Mouse (Mus musculus): ENCODE data around the gene Txnip. TPM values are rescaled to one million over a fixed set of nuclear protein-coding genes. Genes with fewer than 3 reads are reported as not detected.

Gene Txnip
- polyA plus RNA-seq, 1 experiment from 2014 or later: 146 TPM

DNA sequence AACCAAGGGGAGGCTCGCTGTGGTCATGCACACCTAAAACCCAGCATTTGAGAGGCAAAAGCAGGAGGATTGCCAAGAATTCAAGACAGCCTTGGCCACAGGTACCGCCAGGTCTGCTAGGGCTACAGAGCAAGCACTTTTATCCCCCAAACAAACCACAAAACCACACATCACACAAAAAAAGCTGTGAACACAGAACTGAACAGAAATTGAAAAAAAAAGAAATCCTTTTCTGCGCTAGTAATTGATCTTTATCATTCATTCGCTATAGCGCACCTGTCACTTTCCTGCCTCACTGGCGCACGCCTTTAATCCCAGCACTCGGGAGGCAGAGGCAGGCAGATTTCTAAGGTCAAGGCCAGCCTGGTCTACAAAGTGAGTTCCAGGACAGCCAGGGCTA lies 5.5 kb downstream of the Txnip start:
- H3K4me2 ChIP-seq (replicated peaks): no peak overlapping the region
- 90% methylated on average over 8 of the region's 8 CpGs for WGBS
- H3K4me3 ChIP-seq (replicated peaks): no peak overlapping the region
- peak overlapping the region; percentile 29; the same call in 1 of the 2 replicates for H3K27ac ChIP-seq
- peaks cover 40% of the 10 kb centered on the region for H3K4me1 ChIP-seq (replicated peaks)
- no peaks in the 10 kb centered on the region for H3K9me3 ChIP-seq
- H3K9ac ChIP-seq: no peak overlapping the region
- no peaks in the 10 kb centered on the region for H3K27me3 ChIP-seq (replicated peaks)
- ATAC-seq: no peak
- peaks cover 9% of the 10 kb centered on the region; the same call in 1 of the 2 replicates for H3K36me3 ChIP-seq

DNA sequence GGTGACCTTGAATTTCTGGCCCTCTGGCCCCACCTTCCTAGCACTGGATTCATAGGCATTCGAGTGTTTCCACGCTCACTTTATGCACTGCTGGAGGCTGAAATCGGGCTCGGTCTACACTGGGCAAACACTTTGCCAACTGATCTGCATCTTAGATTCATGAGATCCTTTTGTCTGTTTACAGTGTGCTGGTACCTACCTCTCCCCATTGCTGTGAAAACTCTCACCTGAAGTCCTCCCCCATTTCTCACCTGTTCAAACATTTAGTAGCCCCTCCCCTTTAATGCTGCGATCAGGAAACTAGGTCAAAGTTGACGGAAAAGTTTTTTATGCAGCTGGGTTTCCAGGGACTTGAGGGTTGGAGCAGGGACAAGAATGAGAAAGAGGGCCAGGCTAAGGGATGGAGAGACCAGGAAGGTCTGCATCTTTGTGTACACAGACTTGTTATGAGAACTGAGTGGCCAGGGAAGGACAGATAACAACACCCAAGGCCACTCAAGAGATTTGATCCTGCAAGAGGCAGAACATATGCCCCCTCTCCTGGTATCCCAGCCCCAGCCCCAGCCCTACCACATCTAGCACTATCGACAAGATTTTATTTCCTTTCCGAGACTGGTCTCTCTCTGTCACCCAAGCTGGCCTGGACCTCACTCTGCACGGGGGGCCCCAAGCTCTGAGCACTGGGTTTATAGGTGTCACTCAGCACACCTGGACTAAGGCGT lies 6.3 kb downstream of the Txnip start:
- H3K9me3 ChIP-seq: no peaks in the 10 kb centered on the region
- peaks cover 40% of the 10 kb centered on the region for H3K4me1 ChIP-seq (replicated peaks)
- peak overlapping the region; percentile 27 for H3K4me2 ChIP-seq (replicated peaks)
- H3K4me3 ChIP-seq (replicated peaks): no peak overlapping the region
- no peak overlapping the region for H3K9ac ChIP-seq
- peak overlapping the region; percentile 81 for H3K27ac ChIP-seq
- H3K27me3 ChIP-seq (replicated peaks): no peaks in the 10 kb centered on the region
- ATAC-seq: peak; percentile 52
- WGBS: 39% methylated on average over 10 of the region's 10 CpGs
- peaks cover 9% of the 10 kb centered on the region; the same call in 1 of the 2 replicates for H3K36me3 ChIP-seq

DNA sequence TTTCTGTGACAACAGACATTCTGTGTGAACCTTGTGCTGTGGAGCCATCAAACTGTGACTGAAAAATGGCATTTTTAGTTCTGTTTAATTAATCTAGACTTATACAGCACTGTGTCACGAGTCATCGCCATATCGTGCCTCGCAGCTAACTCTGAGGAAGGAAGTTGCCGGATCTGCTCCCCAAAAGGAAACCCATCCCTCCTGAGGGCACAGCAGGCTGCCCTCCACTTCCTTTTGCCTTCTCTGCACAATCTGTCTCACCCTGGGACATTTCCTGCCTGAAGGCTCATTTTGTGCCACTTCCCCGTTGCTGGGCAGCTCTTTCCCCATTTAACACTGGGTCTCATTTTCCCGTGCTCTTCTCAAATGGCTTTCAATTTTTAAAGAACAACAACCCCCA lies 6.9 kb downstream of the Txnip start:
- no peak; the same call in none of the 2 replicates for ATAC-seq
- no peak overlapping the region for H3K9ac ChIP-seq

DNA sequence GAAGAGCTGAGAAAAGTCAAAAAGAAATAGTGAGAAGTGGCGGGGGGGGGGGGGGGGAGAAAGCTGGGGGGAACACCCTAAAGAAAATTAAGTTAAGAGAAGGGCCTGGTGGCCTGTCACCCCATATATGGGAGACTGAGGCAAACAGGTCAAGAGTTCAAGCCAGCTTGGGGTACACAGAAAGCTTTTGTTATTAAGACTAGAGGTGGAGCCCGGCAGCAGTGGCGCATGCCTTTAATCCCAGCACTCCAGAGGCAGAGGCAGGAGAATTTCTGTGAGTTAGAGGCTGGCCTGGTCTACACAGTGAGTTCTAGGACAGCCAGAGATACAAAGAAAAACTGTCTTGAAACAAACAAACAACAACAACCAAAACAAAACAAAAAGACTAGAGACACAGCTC lies 7.3 kb downstream of the Txnip start:
- Histone ChIP-seq H3K36me3 (peaks cover 9% of the 10 kb centered on the region; the same call in 1 of the 2 replicates), H3K9me3 (no peaks in the 10 kb centered on the region), H3K4me3 (replicated peaks) (no peak overlapping the region), H3K4me2 (replicated peaks) (no peak overlapping the region), H3K27ac (peak overlapping the region; percentile 81; the same call in 1 of the 2 replicates), H3K27me3 (replicated peaks) (no peaks in the 10 kb centered on the region), H3K9ac (no peak overlapping the region), H3K4me1 (replicated peaks) (peaks cover 33% of the 10 kb centered on the region)
- WGBS: 84% methylated on average over 2 of the region's 3 CpGs
- ATAC-seq: no peak

More for the DNA sequence above, 6.9 kb downstream of the Txnip start:
- H3K36me3 ChIP-seq: peaks cover 9% of the 10 kb centered on the region; the same call in 1 of the 2 replicates
- no peaks in the 10 kb centered on the region for H3K27me3 ChIP-seq (replicated peaks)
- H3K4me2 ChIP-seq (replicated peaks): peak overlapping the region; percentile 27
- peaks cover 38% of the 10 kb centered on the region for H3K4me1 ChIP-seq (replicated peaks)
- H3K9me3 ChIP-seq: no peaks in the 10 kb centered on the region
- 43% methylated on average over 7 of the region's 7 CpGs for WGBS
- H3K4me3 ChIP-seq (replicated peaks): no peak overlapping the region
- H3K27ac ChIP-seq: peak overlapping the region; percentile 81

DNA sequence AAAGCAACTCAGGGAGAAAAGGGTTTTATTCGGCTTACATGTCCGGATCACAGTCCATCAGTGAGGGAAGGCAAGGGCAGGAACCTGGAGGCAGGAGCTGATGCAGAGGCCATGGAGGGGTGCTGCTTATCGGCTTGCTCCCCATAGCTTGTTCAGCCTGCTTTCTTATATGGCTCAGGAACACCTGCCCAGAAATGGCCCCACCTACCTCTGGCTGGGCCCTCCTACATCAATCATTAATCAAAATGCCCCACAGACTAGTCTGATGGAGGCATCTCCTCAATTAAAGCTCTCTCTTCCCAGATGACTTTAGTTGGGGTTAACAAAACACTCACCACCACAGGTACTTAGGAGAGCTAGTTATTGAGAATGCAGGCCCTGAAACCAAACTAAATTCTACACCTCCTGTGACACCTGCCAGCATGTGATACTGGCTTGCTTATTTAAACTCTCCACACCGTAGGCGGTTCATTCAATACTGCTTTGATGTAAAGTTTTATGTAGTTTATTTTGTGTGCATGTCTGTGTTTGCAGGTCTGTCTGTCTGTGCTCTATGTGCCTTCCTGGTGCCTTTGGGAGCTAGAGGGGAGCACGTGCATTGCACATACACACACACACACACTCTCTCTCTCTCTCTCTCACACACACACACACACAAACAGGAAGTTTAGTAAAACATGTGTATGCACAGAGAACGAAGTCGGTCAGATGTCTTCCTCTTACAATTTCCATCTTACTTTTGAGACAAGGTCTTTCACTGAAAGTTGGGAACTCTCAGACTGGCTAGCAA lies 9.1 kb downstream of the Txnip start:
- no peak overlapping the region for H3K9ac ChIP-seq
- no peak overlapping the region for H3K27ac ChIP-seq
- ATAC-seq: no peak
- H3K4me2 ChIP-seq (replicated peaks): no peak overlapping the region
- WGBS: 73% methylated on average over 8 of the region's 8 CpGs
- peaks cover 18% of the 10 kb centered on the region for H3K4me1 ChIP-seq (replicated peaks)
- H3K27me3 ChIP-seq (replicated peaks): no peaks in the 10 kb centered on the region
- H3K9me3 ChIP-seq: no peaks in the 10 kb centered on the region
- H3K4me3 ChIP-seq (replicated peaks): no peak overlapping the region
- no peaks in the 10 kb centered on the region for H3K36me3 ChIP-seq

DNA sequence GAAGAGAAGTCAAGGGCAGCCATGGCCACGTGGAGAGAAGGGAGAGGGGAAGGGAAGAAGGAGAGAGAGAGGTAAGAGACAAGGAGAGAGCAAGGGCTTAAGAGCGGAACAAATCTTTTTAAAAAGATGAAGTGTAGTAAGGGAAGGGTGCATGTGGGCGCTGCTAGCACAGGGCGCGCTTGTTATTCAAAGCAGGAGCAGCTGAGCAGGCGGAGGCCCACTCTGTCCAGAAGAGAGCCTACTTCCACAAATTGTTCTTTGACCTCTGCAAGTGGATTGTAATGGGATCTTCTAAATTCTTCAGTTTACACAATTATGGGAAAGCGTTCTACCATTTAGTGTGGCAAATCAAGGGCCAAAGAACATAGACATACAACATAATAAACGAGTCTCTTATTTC lies 10.8 kb downstream of the Txnip start:
- WGBS: 79% methylated on average over 8 of the region's 8 CpGs

DNA sequence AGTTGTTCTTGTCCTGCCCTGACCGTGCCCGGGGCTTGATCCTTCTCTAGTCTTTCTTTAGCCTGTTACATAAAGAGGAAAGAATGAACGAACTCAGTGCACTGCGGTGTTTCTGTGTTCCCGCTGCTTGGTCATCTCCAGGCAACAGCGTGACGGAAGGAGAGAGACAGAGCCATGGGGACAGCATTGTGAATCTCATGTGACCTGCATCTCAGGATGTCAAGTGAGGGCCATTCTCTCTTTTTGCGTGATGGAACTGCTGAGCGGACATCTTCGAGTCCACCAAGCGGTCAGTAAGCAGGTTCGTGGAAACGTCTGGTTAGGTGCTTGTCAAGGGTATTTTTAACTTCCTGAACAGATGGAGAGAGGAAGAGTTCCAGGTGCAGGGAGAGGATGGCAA lies 11.7 kb downstream of the Txnip start:
- WGBS: 91% methylated on average over 13 of the region's 13 CpGs
- H3K27me3 ChIP-seq (replicated peaks): no peaks in the 10 kb centered on the region
- no peak for ATAC-seq
- H3K9me3 ChIP-seq: no peaks in the 10 kb centered on the region
- no peak overlapping the region for H3K9ac ChIP-seq
- no peak overlapping the region for H3K4me2 ChIP-seq (replicated peaks)
- no peaks in the 10 kb centered on the region for H3K36me3 ChIP-seq
- no peak overlapping the region for H3K27ac ChIP-seq
- no peak overlapping the region for H3K4me3 ChIP-seq (replicated peaks)
- H3K4me1 ChIP-seq (replicated peaks): peaks cover 6% of the 10 kb centered on the region

More for the DNA sequence above, 10.8 kb downstream of the Txnip start:
- no peak for ATAC-seq
- Histone ChIP-seq H3K27me3 (replicated peaks) (no peaks in the 10 kb centered on the region), H3K4me3 (replicated peaks) (no peak overlapping the region), H3K9ac (no peak overlapping the region), H3K4me1 (replicated peaks) (peaks cover 15% of the 10 kb centered on the region), H3K4me2 (replicated peaks) (no peak overlapping the region), H3K27ac (no peak overlapping the region), H3K9me3 (no peaks in the 10 kb centered on the region), H3K36me3 (no peaks in the 10 kb centered on the region)

DNA sequence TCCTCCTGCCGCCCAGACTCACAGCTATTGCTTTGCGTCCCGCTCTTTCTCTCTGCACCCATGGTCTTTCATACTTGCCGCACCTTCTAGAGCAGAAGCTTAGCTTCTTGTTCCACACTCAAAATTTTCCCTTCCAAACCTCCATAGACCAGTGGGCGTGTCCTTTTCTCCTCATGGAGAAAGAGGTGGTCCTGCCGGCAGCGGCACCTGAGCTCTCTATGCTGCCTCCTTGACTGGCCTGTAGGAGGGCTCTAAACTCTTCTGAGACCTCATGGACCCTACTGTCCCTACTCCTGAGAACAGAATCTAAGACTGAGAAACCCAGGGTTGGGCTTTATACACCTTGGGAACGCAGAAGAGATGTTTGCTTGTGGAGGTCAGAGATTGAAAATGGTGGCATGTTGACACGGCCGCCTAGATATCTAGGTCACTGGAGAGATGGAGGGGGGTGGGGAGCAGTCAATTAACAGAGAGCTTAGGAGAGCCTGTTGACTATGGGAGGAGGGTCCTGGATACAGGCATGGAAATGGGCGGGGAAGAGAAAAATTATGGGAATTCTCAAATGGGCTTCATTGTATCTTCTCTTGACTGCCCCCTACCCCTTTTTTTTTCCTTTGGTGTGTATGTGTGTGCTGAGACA lies 12.3 kb downstream of the Txnip start:
- no peak overlapping the region for H3K27ac ChIP-seq
- H3K27me3 ChIP-seq (replicated peaks): no peaks in the 10 kb centered on the region
- no peak overlapping the region for H3K4me3 ChIP-seq (replicated peaks)
- H3K36me3 ChIP-seq: no peaks in the 10 kb centered on the region
- ATAC-seq: no peak
- H3K9ac ChIP-seq: no peak overlapping the region
- WGBS: 80% methylated on average over 11 of the region's 11 CpGs
- H3K4me1 ChIP-seq (replicated peaks): peaks cover 4% of the 10 kb centered on the region; the same call in 1 of the 2 replicates
- no peak overlapping the region for H3K4me2 ChIP-seq (replicated peaks)
- H3K9me3 ChIP-seq: no peaks in the 10 kb centered on the region

DNA sequence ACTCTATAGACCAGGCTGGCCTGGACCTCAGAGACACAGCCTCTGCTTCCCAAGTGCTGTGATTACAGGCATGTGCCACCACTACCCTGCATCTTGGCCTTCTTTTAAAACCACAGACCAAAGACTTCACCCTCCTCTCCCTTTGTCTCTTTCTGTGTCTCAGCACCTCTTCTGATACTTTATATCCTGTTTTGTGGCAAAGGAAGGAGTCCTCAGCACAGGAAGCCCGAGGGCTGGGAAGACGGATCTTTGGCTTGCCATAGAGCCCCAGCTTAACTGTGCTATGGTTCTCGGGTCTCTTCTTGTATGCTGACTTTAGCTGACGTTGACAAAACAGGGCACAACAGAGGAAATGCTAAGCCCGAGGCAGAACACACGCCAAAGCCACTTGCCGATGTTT lies 12.9 kb downstream of the Txnip start:
- Histone ChIP-seq H3K4me2 (replicated peaks) (no peak overlapping the region), H3K4me3 (replicated peaks) (no peak overlapping the region), H3K27ac (no peak overlapping the region), H3K9me3 (no peaks in the 10 kb centered on the region), H3K4me1 (replicated peaks) (peaks cover 9% of the 10 kb centered on the region; the same call in 1 of the 2 replicates), H3K36me3 (no peaks in the 10 kb centered on the region), H3K27me3 (replicated peaks) (no peaks in the 10 kb centered on the region), H3K9ac (no peak overlapping the region)
- WGBS: 65% methylated on average over 7 of the region's 7 CpGs
- no peak for ATAC-seq

DNA sequence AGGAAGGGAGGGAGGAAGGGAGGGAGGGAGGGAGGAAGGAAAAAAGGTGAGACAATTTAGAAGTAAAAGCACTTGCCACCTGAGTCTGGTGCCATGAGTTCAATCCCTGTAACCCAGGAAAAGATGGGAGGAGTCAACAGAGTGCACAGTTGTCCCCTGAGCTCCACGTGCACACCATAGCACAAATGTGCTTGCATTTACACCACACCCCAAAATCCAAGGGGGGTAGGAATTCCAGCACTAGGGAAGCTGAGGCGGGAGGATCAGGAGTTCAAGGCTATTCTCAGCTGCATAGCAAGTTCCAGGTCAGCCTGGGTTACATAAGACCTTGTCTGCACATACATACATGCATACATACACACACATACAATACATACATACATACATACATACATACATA lies 13.6 kb downstream of the Txnip start:
- no peak for ATAC-seq
- Histone ChIP-seq H3K36me3 (no peaks in the 10 kb centered on the region), H3K4me3 (replicated peaks) (no peak overlapping the region), H3K9ac (no peak overlapping the region), H3K27me3 (replicated peaks) (no peaks in the 10 kb centered on the region), H3K9me3 (no peaks in the 10 kb centered on the region), H3K4me1 (replicated peaks) (peaks cover 15% of the 10 kb centered on the region), H3K4me2 (replicated peaks) (no peak overlapping the region), H3K27ac (no peak overlapping the region)
- WGBS: 86% methylated on average over 2 of the region's 2 CpGs

DNA sequence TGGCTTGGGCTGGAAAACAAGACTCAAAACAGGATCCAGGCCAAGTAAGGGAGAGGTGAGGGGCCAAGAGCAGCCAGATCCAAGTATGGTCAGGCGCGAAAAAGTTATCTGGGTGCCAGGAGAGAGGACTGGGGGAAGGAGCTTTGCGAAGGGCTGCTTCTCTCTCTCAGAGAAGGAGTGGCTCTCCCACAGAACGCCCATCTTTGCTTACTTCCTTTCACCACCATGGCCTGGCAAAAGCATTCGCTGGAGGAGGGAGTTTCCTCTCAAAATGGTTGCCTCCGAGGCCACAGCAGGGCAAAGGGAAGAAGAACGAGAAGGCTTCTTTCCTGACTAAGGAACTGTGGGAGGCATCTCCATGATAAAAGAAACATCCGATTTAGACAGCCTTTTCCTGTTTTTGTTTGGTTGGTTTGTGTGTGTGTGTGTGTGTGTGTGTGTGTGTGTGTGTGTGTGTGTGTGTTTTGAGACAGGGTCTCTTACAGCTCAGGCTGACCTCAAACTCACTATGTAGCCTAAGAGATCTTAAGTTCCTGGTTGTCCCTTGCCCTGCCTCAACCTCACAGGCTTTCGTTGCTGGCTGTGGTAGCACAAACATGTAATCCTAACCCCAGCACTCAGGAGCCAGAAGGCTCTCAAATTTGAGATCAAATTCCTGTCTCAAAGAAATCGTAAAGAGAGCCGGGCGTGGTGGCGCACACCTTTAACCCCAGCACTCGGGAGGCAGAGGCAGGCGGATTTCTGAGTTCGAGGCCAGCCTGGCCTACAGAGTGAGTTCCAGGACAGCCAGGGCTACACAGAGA lies 14.3 kb downstream of the Txnip start:
- WGBS: 72% methylated on average over 16 of the region's 16 CpGs
- Histone ChIP-seq H3K27me3 (replicated peaks) (no peaks in the 10 kb centered on the region), H3K4me2 (replicated peaks) (no peak overlapping the region), H3K36me3 (no peaks in the 10 kb centered on the region), H3K27ac (0 out of 2 replicates have a peak overlapping the region, but pooled peaks have one; percentile 34), H3K4me1 (replicated peaks) (peaks cover 18% of the 10 kb centered on the region), H3K4me3 (replicated peaks) (no peak overlapping the region), H3K9me3 (no peaks in the 10 kb centered on the region), H3K9ac (no peak overlapping the region)
- no peak for ATAC-seq
